Mouse (Mus musculus): ENCODE data around the gene Gapdhs. TPM values are rescaled to one million over a fixed set of nuclear protein-coding genes. Genes with fewer than 3 reads are reported as not detected.

Gapdhs gene
- polyA plus RNA-seq, 1 experiment = 1.1 TPM

DNA sequence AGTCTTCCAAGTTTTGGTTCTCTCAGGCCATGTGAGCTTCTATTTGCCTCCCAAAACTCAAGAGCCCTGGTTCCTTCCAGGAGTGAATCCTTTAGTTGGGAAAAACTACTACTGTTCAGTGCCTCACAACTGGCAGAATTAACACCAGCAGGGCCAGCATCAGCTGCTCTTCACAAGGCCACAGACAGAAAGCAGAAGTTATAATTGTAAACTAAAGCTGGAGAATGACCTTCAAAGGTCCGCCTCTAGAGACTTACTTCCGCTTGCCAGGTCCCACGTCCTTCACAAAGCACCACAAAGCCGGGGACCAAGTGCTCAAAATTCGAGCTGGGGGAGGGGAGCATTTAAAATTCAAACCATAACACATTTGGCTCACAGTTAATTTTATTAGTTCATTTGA lies 45.4 kb downstream of the Gapdhs start:
- Histone ChIP-seq H3K4me3 (ENCODE audit: control insufficient read depth, insufficient read depth, low read length) (no peak overlapping the region), H3K36me3 (ENCODE audit: control insufficient read depth, insufficient read depth, low read length) (no peaks in the 10 kb centered on the region), H3K27ac (ENCODE audit: control insufficient read depth, insufficient read depth, low read length) (no peak overlapping the region), H3K4me1 (replicated peaks; ENCODE audit: control insufficient read depth, insufficient read depth, low read length) (no peaks in the 10 kb centered on the region), H3K27me3 (ENCODE audit: control insufficient read depth, insufficient read depth, low read length) (no peaks in the 10 kb centered on the region)
- no peak for TF ChIP-seq POLR2A (IDR thresholded peaks at IDR 0.05; ENCODE audit: control insufficient read depth, extremely low read depth, insufficient read depth, low read length, poor library complexity)
- TF ChIP-seq CTCF (IDR thresholded peaks at IDR 0.05; ENCODE audit: borderline replicate concordance, control insufficient read depth, extremely low read depth, insufficient read depth, low read length, poor library complexity) = no peak
- 16% methylated on average over 5 of the region's 5 CpGs for WGBS
- no peak for DNase-seq

DNA sequence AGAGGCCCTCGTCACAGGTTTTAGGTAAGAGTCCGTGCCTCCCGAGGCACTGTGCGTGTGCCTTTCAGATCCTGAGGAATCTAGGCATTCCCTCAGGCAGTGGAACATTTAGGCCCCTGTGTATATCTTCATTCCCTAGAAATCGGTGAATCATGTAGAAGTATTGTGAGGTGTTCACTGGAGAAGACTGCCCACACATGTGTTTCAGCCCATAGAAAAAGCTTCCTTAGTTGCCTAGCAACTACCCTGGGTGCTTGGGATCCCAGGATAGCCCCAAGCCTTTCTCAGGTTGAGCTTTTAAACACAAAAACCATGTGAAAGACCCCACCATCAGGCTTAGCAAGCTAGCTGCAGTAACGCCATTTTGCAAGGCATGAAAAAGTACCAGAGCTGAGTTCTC lies 55.2 kb downstream of the Gapdhs start:
- Histone ChIP-seq H3K27ac (ENCODE audit: control insufficient read depth, insufficient read depth, low read length) (no peak overlapping the region), H3K36me3 (ENCODE audit: control insufficient read depth, insufficient read depth, low read length) (no peaks in the 10 kb centered on the region), H3K4me3 (ENCODE audit: control insufficient read depth, insufficient read depth, low read length) (no peak overlapping the region), H3K4me1 (replicated peaks; ENCODE audit: control insufficient read depth, insufficient read depth, low read length) (peaks cover 4% of the 10 kb centered on the region; the same call in 1 of the 2 replicates), H3K27me3 (ENCODE audit: control insufficient read depth, insufficient read depth, low read length) (no peaks in the 10 kb centered on the region)
- WGBS = 89% methylated on average over 6 of the region's 6 CpGs
- TF ChIP-seq CTCF (IDR thresholded peaks at IDR 0.05; ENCODE audit: borderline replicate concordance, control insufficient read depth, extremely low read depth, insufficient read depth, low read length, poor library complexity) (no peak), POLR2A (IDR thresholded peaks at IDR 0.05; ENCODE audit: control insufficient read depth, extremely low read depth, insufficient read depth, low read length, poor library complexity) (no peak)
- no peak for DNase-seq

DNA sequence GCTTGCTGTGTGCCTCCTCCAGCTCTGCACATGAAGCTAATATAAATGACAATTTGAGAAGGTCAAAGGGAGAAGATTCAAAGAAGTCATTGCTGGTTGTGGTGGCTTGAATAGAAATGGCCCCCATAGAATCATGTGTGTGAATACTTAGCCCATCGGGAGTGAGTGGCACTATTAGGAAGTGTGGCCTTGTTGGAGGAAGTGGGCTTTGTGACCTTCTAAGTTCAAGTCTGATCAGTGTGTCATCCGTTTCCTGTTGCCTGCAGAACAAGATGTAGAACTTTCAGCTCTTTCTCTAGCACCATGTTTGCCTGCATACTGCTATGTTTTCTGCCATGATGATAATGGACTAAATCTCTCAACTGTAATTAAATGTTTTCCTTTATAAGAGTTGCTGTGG lies 60.1 kb downstream of the Gapdhs start:
- WGBS = 48% methylated on average over 2 of the region's 2 CpGs
- no peaks in the 10 kb centered on the region for H3K27me3 ChIP-seq (ENCODE audit: control insufficient read depth, insufficient read depth, low read length)
- no peak for DNase-seq
- H3K4me3 ChIP-seq (ENCODE audit: control insufficient read depth, insufficient read depth, low read length) = no peak overlapping the region
- TF ChIP-seq POLR2A (IDR thresholded peaks at IDR 0.05; ENCODE audit: control insufficient read depth, extremely low read depth, insufficient read depth, low read length, poor library complexity) (no peak), CTCF (IDR thresholded peaks at IDR 0.05; ENCODE audit: borderline replicate concordance, control insufficient read depth, extremely low read depth, insufficient read depth, low read length, poor library complexity) (no peak)
- H3K27ac ChIP-seq (ENCODE audit: control insufficient read depth, insufficient read depth, low read length) = no peak overlapping the region
- peaks cover 4% of the 10 kb centered on the region; the same call in 1 of the 2 replicates for H3K4me1 ChIP-seq (replicated peaks; ENCODE audit: control insufficient read depth, insufficient read depth, low read length)
- no peaks in the 10 kb centered on the region for H3K36me3 ChIP-seq (ENCODE audit: control insufficient read depth, insufficient read depth, low read length)

DNA sequence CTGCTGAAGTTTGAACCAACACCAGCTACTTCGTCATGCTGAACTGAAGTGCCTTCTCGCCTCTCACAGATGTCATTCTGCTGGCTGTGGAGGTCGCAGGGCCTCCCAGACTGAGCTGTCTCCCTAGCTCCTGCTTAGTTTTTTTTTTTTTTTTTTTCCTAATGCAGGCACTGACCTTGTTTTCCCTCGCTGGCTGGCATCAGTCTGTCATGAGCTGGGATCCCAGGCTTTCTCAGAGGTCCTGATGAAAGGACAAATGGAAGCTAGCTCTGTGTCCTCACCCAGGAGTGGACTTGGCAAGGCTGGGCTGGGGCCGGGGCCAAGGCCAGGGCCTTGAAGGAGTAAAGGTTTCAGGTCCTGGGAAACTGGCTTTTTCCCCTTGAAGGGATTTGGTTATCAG lies 61.6 kb downstream of the Gapdhs start:
- Histone ChIP-seq H3K27ac (ENCODE audit: control insufficient read depth, insufficient read depth, low read length) (no peak overlapping the region), H3K36me3 (ENCODE audit: control insufficient read depth, insufficient read depth, low read length) (no peaks in the 10 kb centered on the region), H3K4me3 (ENCODE audit: control insufficient read depth, insufficient read depth, low read length) (no peak overlapping the region), H3K27me3 (ENCODE audit: control insufficient read depth, insufficient read depth, low read length) (no peaks in the 10 kb centered on the region), H3K4me1 (replicated peaks; ENCODE audit: control insufficient read depth, insufficient read depth, low read length) (no peaks in the 10 kb centered on the region)
- WGBS = 92% methylated on average over 5 of the region's 5 CpGs
- no peak for DNase-seq
- TF ChIP-seq POLR2A (IDR thresholded peaks at IDR 0.05; ENCODE audit: control insufficient read depth, extremely low read depth, insufficient read depth, low read length, poor library complexity) (no peak), CTCF (IDR thresholded peaks at IDR 0.05; ENCODE audit: borderline replicate concordance, control insufficient read depth, extremely low read depth, insufficient read depth, low read length, poor library complexity) (no peak)

Other genes with a start within 250 kb of the Gapdhs start
- 156 and 176 TPM in 2 replicates for gene Arhgap33, start 208.6 kb downstream of the Gapdhs start, polyA plus RNA-seq (2012; rRNA removed)
- gene Hspb6, start 191.5 kb downstream of the Gapdhs start, polyA plus RNA-seq (2012; rRNA removed) = 30.0 and 89.6 TPM in 2 replicates
- 36.1 and 36.3 TPM in 2 replicates for gene Proser3, start 191.4 kb downstream of the Gapdhs start, polyA plus RNA-seq (2012; rRNA removed)
- gene Lin37, start 183.8 kb downstream of the Gapdhs start, polyA plus RNA-seq (2012; rRNA removed) = 73.0 and 78.6 TPM in 2 replicates
- gene U2af1l4, start 180.4 kb downstream of the Gapdhs start, polyA plus RNA-seq (2012; rRNA removed) = 81.5 and 84.2 TPM in 2 replicates
- 7.3 and 8.8 TPM in 2 replicates for gene Gm49396, start 180.3 kb downstream of the Gapdhs start, polyA plus RNA-seq (2012; rRNA removed)
- 130 and 176 TPM in 2 replicates for gene Psenen, start 180.1 kb downstream of the Gapdhs start, polyA plus RNA-seq (2012; rRNA removed)
- 26.1 and 31.7 TPM in 2 replicates for gene Igflr1, start 178.3 kb downstream of the Gapdhs start, polyA plus RNA-seq (2012; rRNA removed)
- 161 and 171 TPM in 2 replicates for gene Kmt2b, start 155.0 kb downstream of the Gapdhs start, polyA plus RNA-seq (2012; rRNA removed)
- gene Zbtb32, start 144.8 kb downstream of the Gapdhs start, polyA plus RNA-seq (2012; rRNA removed) = 1.9 and 3.2 TPM in 2 replicates
- 4.5 and 7.5 TPM in 2 replicates for gene Upk1a, start 130.8 kb downstream of the Gapdhs start, polyA plus RNA-seq (2012; rRNA removed)
- gene Cox6b1, start 117.5 kb downstream of the Gapdhs start, polyA plus RNA-seq (2012; rRNA removed) = 283 and 388 TPM in 2 replicates
- 0.13 TPM in 1 of 2 replicates, not detected in the other for gene Etv2, start 107.8 kb downstream of the Gapdhs start, polyA plus RNA-seq (2012; rRNA removed)
- gene Rbm42, start 93.4 kb downstream of the Gapdhs start, polyA plus RNA-seq (2012; rRNA removed) = 117 and 129 TPM in 2 replicates
- gene Haus5, start 78.7 kb downstream of the Gapdhs start, polyA plus RNA-seq (2012; rRNA removed) = 41.2 and 47.7 TPM in 2 replicates
- gene Pmis2, start 72.1 kb downstream of the Gapdhs start, polyA plus RNA-seq (2012; rRNA removed) = not detected in 2 replicates
- 0.28 and 0.82 TPM in 2 replicates for gene 2200002J24Rik, start 44.8 kb downstream of the Gapdhs start, polyA plus RNA-seq (2012; rRNA removed)
- 2.7 and 3.8 TPM in 2 replicates for gene Atp4a, start 31.5 kb downstream of the Gapdhs start, polyA plus RNA-seq (2012; rRNA removed)
- gene Tmem147, start 14.1 kb downstream of the Gapdhs start, polyA plus RNA-seq (2012; rRNA removed) = 161 and 204 TPM in 2 replicates
- 3.4 and 4.1 TPM in 2 replicates for gene Sbsn, start 7.8 kb upstream of the Gapdhs start, polyA plus RNA-seq (2012; rRNA removed)
- gene Dmkn, start 20.1 kb upstream of the Gapdhs start, polyA plus RNA-seq (2012; rRNA removed) = 26.3 and 35.6 TPM in 2 replicates
- gene Krtdap, start 44.2 kb upstream of the Gapdhs start, polyA plus RNA-seq (2012; rRNA removed) = 11.9 and 18.3 TPM in 2 replicates
- gene Ffar2, start 80.1 kb upstream of the Gapdhs start, polyA plus RNA-seq (2012; rRNA removed) = 3.2 and 3.5 TPM in 2 replicates
- 0.13 TPM in 1 of 2 replicates, not detected in the other for gene Ffar3, start 112.5 kb upstream of the Gapdhs start, polyA plus RNA-seq (2012; rRNA removed)
- gene Ffar1, start 117.9 kb upstream of the Gapdhs start, polyA plus RNA-seq (2012; rRNA removed) = 0.50 and 0.60 TPM in 2 replicates
- gene Cd22, start 136.7 kb upstream of the Gapdhs start, polyA plus RNA-seq (2012; rRNA removed) = 8.5 and 8.9 TPM in 2 replicates
- 1.8 and 2.0 TPM in 2 replicates for gene Mag, start 171.2 kb upstream of the Gapdhs start, polyA plus RNA-seq (2012; rRNA removed)
- gene Hamp2, start 181.0 kb upstream of the Gapdhs start, polyA plus RNA-seq (2012; rRNA removed) = 2.2 and 12.5 TPM in 2 replicates
- 23.6 and 33.1 TPM in 2 replicates for gene Hamp, start 200.4 kb upstream of the Gapdhs start, polyA plus RNA-seq (2012; rRNA removed)
- gene Usf2, start 213.1 kb upstream of the Gapdhs start, polyA plus RNA-seq (2012; rRNA removed) = 288 and 342 TPM in 2 replicates
- 27.6 and 34.6 TPM in 2 replicates for gene Lsr, start 229.8 kb upstream of the Gapdhs start, polyA plus RNA-seq (2012; rRNA removed)
- gene Fam187b, start 230.1 kb upstream of the Gapdhs start, polyA plus RNA-seq (2012; rRNA removed) = 1.00 and 1.2 TPM in 2 replicates